Mouse (Mus musculus) right cerebral cortex, postnatal 4 days (tissue): ENCODE measurements around the gene Dzip1l.
"Not testable (repeated sequence)": the region's sequence is repeated elsewhere in the genome, so short reads cannot be mapped to it uniquely, and the experiment has no call there.

Experiments used
- DNase-seq: peaks from one replicate; pipeline ENCODE4 v3.0.0-alpha.2; 2022

Dzip1l gene

GRCm38 (mm10) chr9:99629281-99630011 lies at the start of gene Dzip1l:
Gene Dzip1l, plus strand, starts transcription at chr9:99629496.
- DNase-seq: peak; percentile 80

- DNase-seq: peak; percentile 7
Measured at GRCm38 (mm10) chr9:99580655-99581054, 48.6 kb upstream of the Dzip1l start.

GRCm38 (mm10) chr9:99587505-99588202 lies 41.6 kb upstream of the Dzip1l start:
- peak; percentile 50 for DNase-seq

GRCm38 (mm10) chr9:99591144-99591543 lies 38.2 kb upstream of the Dzip1l start:
- DNase-seq: no peak

- not testable (repeated sequence) for DNase-seq
Measured at GRCm38 (mm10) chr9:99599127-99599526, 30.2 kb upstream of the Dzip1l start.

GRCm38 (mm10) chr9:99603566-99603965 lies 25.7 kb upstream of the Dzip1l start:
- DNase-seq: no peak

GRCm38 (mm10) chr9:99612202-99612601 lies 17.1 kb upstream of the Dzip1l start, which contains the start of gene A4gnt:
Gene A4gnt, plus strand, starts transcription at chr9:99612502.
- no peak for DNase-seq

- no peak for DNase-seq
Measured at GRCm38 (mm10) chr9:99619688-99620087, 9.6 kb upstream of the Dzip1l start.

GRCm38 (mm10) chr9:99620196-99620595 lies 9.1 kb upstream of the Dzip1l start:
- DNase-seq: no peak

- DNase-seq: no peak
Measured at GRCm38 (mm10) chr9:99622034-99622433, 7.3 kb upstream of the Dzip1l start.

- DNase-seq: no peak
Measured at GRCm38 (mm10) chr9:99622966-99623365, 6.3 kb upstream of the Dzip1l start.

GRCm38 (mm10) chr9:99624117-99624516 lies 5.2 kb upstream of the Dzip1l start:
- DNase-seq: no peak

GRCm38 (mm10) chr9:99628581-99628980 lies 715 bp upstream of the Dzip1l start:
- no peak for DNase-seq

- DNase-seq: no peak
Measured at GRCm38 (mm10) chr9:99630071-99630470, 775 bp downstream of the Dzip1l start.

GRCm38 (mm10) chr9:99630528-99631125 lies 1.3 kb downstream of the Dzip1l start:
- DNase-seq: no peak

GRCm38 (mm10) chr9:99631781-99632180 lies 2.5 kb downstream of the Dzip1l start:
- DNase-seq: peak; percentile 9

GRCm38 (mm10) chr9:99632264-99632663 lies 3.0 kb downstream of the Dzip1l start:
- DNase-seq: peak; percentile 6

- no peak for DNase-seq
Measured at GRCm38 (mm10) chr9:99636776-99637175, 7.5 kb downstream of the Dzip1l start.

- DNase-seq: no peak
Measured at GRCm38 (mm10) chr9:99637227-99637626, 7.9 kb downstream of the Dzip1l start.

- no peak for DNase-seq
Measured at GRCm38 (mm10) chr9:99637736-99638135, 8.4 kb downstream of the Dzip1l start.

GRCm38 (mm10) chr9:99639957-99640356 lies 10.7 kb downstream of the Dzip1l start:
- no peak for DNase-seq

- no peak for DNase-seq
Measured at GRCm38 (mm10) chr9:99645416-99645815, 16.1 kb downstream of the Dzip1l start.

- DNase-seq: no peak
Measured at GRCm38 (mm10) chr9:99646102-99646501, 16.8 kb downstream of the Dzip1l start.

- no peak for DNase-seq
Measured at GRCm38 (mm10) chr9:99660756-99661155, 31.5 kb downstream of the Dzip1l start.
